Mouse (Mus musculus) thymus, adult 2 months (tissue): ENCODE measurements around the gene Ankrd55. TPM values are rescaled to one million over a fixed set of nuclear protein-coding genes. Genes with fewer than 3 reads are reported as not detected.

Source experiments
- DNase-seq: peaks from one replicate; pipeline ENCODE4 v3.0.0; 2021
- H3K27ac ChIP-seq: fragments of 200-500 bp; 2 replicates; pipeline ENCODE4 v1.5.1; 2012; ENCODE audit warnings: low read length, control low read depth; ENCODE audit not compliant: control insufficient read depth, insufficient read depth
- H3K27me3 ChIP-seq: fragments of 200-500 bp; 2 replicates; pipeline ENCODE4 v1.6.1; 2012; ENCODE audit warnings: mild to moderate bottlenecking, low read length, moderate library complexity, mixed read lengths; ENCODE audit not compliant: control insufficient read depth, insufficient read depth
- H3K36me3 ChIP-seq: fragments of 200-500 bp; 2 replicates; pipeline ENCODE4 v1.6.1; 2012; ENCODE audit warnings: mild to moderate bottlenecking, low read length, moderate library complexity; ENCODE audit not compliant: control insufficient read depth, insufficient read depth
- H3K4me1 ChIP-seq: fragments of 200-500 bp; replicated peaks from 2 replicates; pipeline ENCODE4 v1.6.1; 2012; ENCODE audit warnings: low read length; ENCODE audit not compliant: control insufficient read depth, insufficient read depth
- H3K4me3 ChIP-seq: fragments of 200-500 bp; 2 replicates; pipeline ENCODE4 v1.5.1; 2012; ENCODE audit warnings: mild to moderate bottlenecking, low read length, control low read depth, moderate library complexity; ENCODE audit not compliant: control insufficient read depth, insufficient read depth
- CTCF ChIP-seq: fragments of 200-500 bp; IDR thresholded peaks from 2 replicates; pipeline ENCODE4 v1.5.1; 2012; ENCODE audit warnings: mild to moderate bottlenecking, control low read depth, low read length, moderate library complexity, borderline replicate concordance; ENCODE audit not compliant: control insufficient read depth, poor library complexity, insufficient read depth; ENCODE audit errors: extremely low read depth
- POLR2A ChIP-seq: fragments of 200-500 bp; IDR thresholded peaks from 2 replicates; pipeline ENCODE4 v1.6.1; 2012; ENCODE audit warnings: mild to moderate bottlenecking, low read length, control low read depth, moderate library complexity; ENCODE audit not compliant: control insufficient read depth, poor library complexity, insufficient read depth; ENCODE audit errors: extremely low read depth
- WGBS: fragments of 180-500 bp; shearing (Covaris S2); methylation state at CpG from one replicate; pipeline ENCODE4 v1.1.7; 2018; 5-methylcytosine and 5-hydroxymethylcytosine counted together
- polyA plus RNA-seq: library from polyadenylated mRNA; depleted of rRNA; stranded (reverse); fragments of >200 nt; gene quantifications from 2 replicates; pipeline ENCODE4 v1.2.3, GENCODE M21; 2012

The Ankrd55 gene
- polyA plus RNA-seq, 1 experiment, result 2.5 TPM

- DNase-seq, result no peak
- WGBS, result 95% methylated on average over 1 of the region's 1 CpGs
Measured at GRCm38 (mm10) chr13:112348250-112348649, 60.0 kb downstream of the Ankrd55 start.

GRCm38 (mm10) chr13:112348896-112349484 lies 60.7 kb downstream of the Ankrd55 start:
- TF ChIP-seq CTCF, result no peak
- TF ChIP-seq POLR2A, result no peak
- 95% methylated on average over 14 of the region's 14 CpGs for WGBS
- Histone ChIP-seq H3K27me3 (no peaks in the 10 kb centered on the region), H3K4me1 (peaks cover 7% of the 10 kb centered on the region), H3K27ac (no peak overlapping the region), H3K4me3 (no peak overlapping the region), H3K36me3 (no peaks in the 10 kb centered on the region)
- no peak for DNase-seq

More at GRCm38 (mm10) chr13:112348250-112348649, 60.0 kb downstream of the Ankrd55 start:
- H3K4me3 ChIP-seq, result no peak overlapping the region
- no peak overlapping the region for H3K27ac ChIP-seq
- no peaks in the 10 kb centered on the region for H3K36me3 ChIP-seq
- no peaks in the 10 kb centered on the region for H3K27me3 ChIP-seq
- no peak for TF ChIP-seq CTCF
- TF ChIP-seq POLR2A, result no peak
- H3K4me1 ChIP-seq, result peaks cover 7% of the 10 kb centered on the region

GRCm38 (mm10) chr13:112349500-112349899 lies 61.2 kb downstream of the Ankrd55 start:
- WGBS, result 93% methylated on average over 7 of the region's 7 CpGs
- Histone ChIP-seq H3K4me1 (peaks cover 9% of the 10 kb centered on the region), H3K27me3 (no peaks in the 10 kb centered on the region), H3K36me3 (no peaks in the 10 kb centered on the region), H3K27ac (no peak overlapping the region), H3K4me3 (no peak overlapping the region)
- TF ChIP-seq CTCF (no peak), POLR2A (no peak)
- DNase-seq, result no peak

- DNase-seq, result no peak
- Histone ChIP-seq H3K27me3 (no peaks in the 10 kb centered on the region), H3K27ac (no peak overlapping the region), H3K4me3 (no peak overlapping the region), H3K4me1 (peaks cover 17% of the 10 kb centered on the region), H3K36me3 (no peaks in the 10 kb centered on the region)
- TF ChIP-seq POLR2A (no peak), CTCF (no peak)
- WGBS, result 90% methylated on average over 8 of the region's 8 CpGs
Measured at GRCm38 (mm10) chr13:112351943-112352342, 63.7 kb downstream of the Ankrd55 start.

DNA sequence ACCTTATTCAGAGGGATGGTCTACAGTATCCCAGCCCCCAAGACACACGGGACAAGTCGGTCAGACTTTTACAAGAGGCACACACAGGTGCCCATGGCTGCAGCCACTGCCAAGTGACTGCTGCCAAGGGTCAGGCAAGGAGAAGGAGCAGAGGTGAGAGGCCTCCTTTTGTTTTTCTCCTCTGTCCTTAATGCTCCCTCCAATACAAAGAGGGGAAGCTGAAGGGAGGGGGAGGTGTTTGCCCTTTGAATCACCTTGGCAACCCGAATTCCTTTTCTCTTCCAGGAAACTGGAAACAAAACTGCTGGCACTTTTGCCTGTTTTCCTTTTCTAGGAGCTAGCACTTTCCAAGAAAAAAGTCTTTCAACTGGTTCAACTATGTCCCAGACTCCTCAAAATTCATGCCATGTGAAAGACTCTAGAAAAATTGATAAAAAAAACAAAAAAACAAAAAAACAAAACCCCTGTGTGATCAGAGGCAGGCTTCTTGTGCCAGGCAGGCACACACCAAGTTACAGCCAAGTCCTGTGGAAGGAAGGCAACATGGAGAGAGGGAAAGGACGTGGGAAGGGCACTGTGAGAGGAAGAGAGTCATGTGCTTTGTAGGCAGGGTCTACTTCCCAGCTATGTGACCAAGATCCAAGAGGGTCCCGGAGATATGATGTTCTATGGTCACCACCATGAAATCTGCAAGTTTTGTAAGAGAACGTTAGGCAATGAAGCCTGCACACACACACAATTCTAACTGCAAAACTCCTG lies 66.0 kb downstream of the Ankrd55 start:
- 59% methylated on average over 6 of the region's 6 CpGs for WGBS
- Histone ChIP-seq H3K27me3 (no peaks in the 10 kb centered on the region), H3K27ac (no peak overlapping the region), H3K4me1 (peaks cover 17% of the 10 kb centered on the region), H3K4me3 (no peak overlapping the region), H3K36me3 (no peaks in the 10 kb centered on the region)
- TF ChIP-seq POLR2A (no peak), CTCF (no peak)
- DNase-seq, result no peak

GRCm38 (mm10) chr13:112354958-112355357 lies 66.7 kb downstream of the Ankrd55 start:
- Histone ChIP-seq H3K27ac (no peak overlapping the region), H3K4me1 (peaks cover 17% of the 10 kb centered on the region), H3K36me3 (no peaks in the 10 kb centered on the region), H3K27me3 (no peaks in the 10 kb centered on the region), H3K4me3 (no peak overlapping the region)
- WGBS, result 8% methylated on average over 10 of the region's 10 CpGs
- peak; percentile 17 for DNase-seq
- TF ChIP-seq POLR2A, result no peak
- TF ChIP-seq CTCF, result no peak
